In the genomic region with DNA sequence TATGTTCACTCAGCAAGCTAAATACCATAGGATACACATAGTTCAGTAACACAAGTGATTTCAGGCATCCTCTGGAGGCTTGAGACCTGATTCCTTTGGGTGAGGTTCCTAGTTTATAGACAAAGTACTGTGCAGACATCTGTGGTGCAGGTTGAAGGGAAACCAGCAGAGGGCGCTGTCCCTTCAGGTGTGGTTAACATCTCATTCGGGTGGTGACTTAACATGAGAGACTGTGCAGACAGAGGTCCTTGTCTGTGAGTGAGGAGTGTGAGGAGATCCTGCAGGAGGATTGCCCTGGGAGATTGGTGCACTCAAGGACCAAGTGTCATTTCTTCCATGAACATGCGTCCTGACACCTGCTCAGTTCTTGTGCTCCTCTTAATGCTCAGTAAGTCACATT, we compare ENCODE assay signal across 7 mouse cellular contexts.
DNase-seq lines count a peak whose midpoint lies in the region; ATAC-seq and TF ChIP-seq lines count a peak whose summit lies in the region.
"Not testable (repeated sequence)": the region's sequence is repeated elsewhere in the genome, so short reads cannot be mapped to it uniquely, and the experiment has no call there.

No protein-coding gene starts in this region.

- peak; percentile 43 for TF ChIP-seq CTCF in liver, embryonic 14.5 days (IDR thresholded peaks at IDR 0.05; ENCODE audit: low read depth)
- TF ChIP-seq CTCF in stomach, postnatal 0 days (IDR thresholded peaks at IDR 0.05; ENCODE audit: low read depth): peak; percentile 19; the same call in 1 of the 2 replicates
- not testable (repeated sequence) for TF ChIP-seq CTCF in thymus, adult 2 months (IDR thresholded peaks at IDR 0.05; ENCODE audit: borderline replicate concordance, control insufficient read depth, extremely low read depth, insufficient read depth, low read length, poor library complexity)

- H3K27ac ChIP-seq in liver, embryonic 14.5 days; stomach, postnatal 0 days (replicated peaks); thymus, adult 2 months (ENCODE audit: control insufficient read depth, insufficient read depth, low read length): not testable (repeated sequence)

- not testable (repeated sequence) for TF ChIP-seq EP300 in liver, embryonic 14.5 days (IDR thresholded peaks at IDR 0.05; ENCODE audit: low read depth); stomach, postnatal 0 days (optimal IDR thresholded peaks at IDR 0.05)

- H3K9me3 ChIP-seq in liver, embryonic 14.5 days (ENCODE audit: control insufficient read depth, low read length); stomach, postnatal 0 days (ENCODE audit: control insufficient read depth, low read length): not testable (repeated sequence)

- not testable (repeated sequence) for TF ChIP-seq POLR2A in thymus, adult 2 months (IDR thresholded peaks at IDR 0.05; ENCODE audit: control insufficient read depth, extremely low read depth, insufficient read depth, low read length, poor library complexity)

- not testable (repeated sequence) for H3K4me3 ChIP-seq in liver, embryonic 14.5 days (ENCODE audit: insufficient read depth in 1 of 2, low read depth in 2 of 2, low read length in 2 of 2); stomach, postnatal 0 days (ENCODE audit: low read depth, low read length); thymus, adult 2 months (ENCODE audit: control insufficient read depth, insufficient read depth, low read length)

- H3K27me3 ChIP-seq in liver, embryonic 14.5 days (ENCODE audit: control insufficient read depth, insufficient read depth, low read length); stomach, postnatal 0 days (ENCODE audit: control insufficient read depth, insufficient read depth, low read length); thymus, adult 2 months (ENCODE audit: control insufficient read depth, insufficient read depth, low read length): not testable (repeated sequence)

- not testable (repeated sequence) for ATAC-seq in liver, embryonic 14.5 days (ENCODE audit: insufficient read depth); stomach, postnatal 0 days (ENCODE audit: low FRiP score, low TSS enrichment)

- H3K4me2 ChIP-seq in liver, embryonic 14.5 days (ENCODE audit: low read depth); stomach, postnatal 0 days (replicated peaks; ENCODE audit: low read depth): not testable (repeated sequence)

- not testable (repeated sequence) for H3K9ac ChIP-seq in liver, embryonic 14.5 days (replicated peaks); stomach, postnatal 0 days (ENCODE audit: low read length)

- not testable (repeated sequence) for H3K4me1 ChIP-seq in liver, embryonic 14.5 days (replicated peaks; ENCODE audit: control insufficient read depth in 2 of 2, insufficient read depth in 2 of 2, low read length in 1 of 2); stomach, postnatal 0 days (replicated peaks; ENCODE audit: control insufficient read depth, insufficient read depth); thymus, adult 2 months (replicated peaks; ENCODE audit: control insufficient read depth, insufficient read depth, low read length)

- H3K36me3 ChIP-seq in liver, embryonic 14.5 days (replicated peaks; ENCODE audit: control insufficient read depth, insufficient read depth, low read depth); stomach, postnatal 0 days (ENCODE audit: control insufficient read depth, insufficient read depth, low read length); thymus, adult 2 months (ENCODE audit: control insufficient read depth, insufficient read depth, low read length): not testable (repeated sequence)

- WGBS in liver, embryonic 14.5 days (ENCODE audit: insufficient replicate concordance): 12% methylated on average over 2 of the region's 3 CpGs
- 42% methylated on average over 3 of the region's 3 CpGs for WGBS in stomach, postnatal 0 days
- 36% methylated on average over 3 of the region's 3 CpGs for WGBS in thymus, adult 2 months

- DNase-seq in CD4-positive, CD25-positive, alpha-beta regulatory T cell, adult 2 months (ENCODE audit: low read depth, low spot score): peak; percentile 18
- DNase-seq in induced T-regulatory cell, adult 2 months (ENCODE audit: low read depth): peak; percentile 12
- not testable (repeated sequence) for DNase-seq in liver, embryonic 14.5 days (ENCODE audit: low read depth in 3 of 3, low spot score in 3 of 3); stomach, postnatal 0 days (ENCODE audit: low spot score)
- DNase-seq in thymus, adult 2 months: peak; percentile 35
- peak; percentile 54 for DNase-seq in thymus, postnatal 14 days
- DNase-seq in thymus, postnatal 36 days: peak; percentile 47 to 62
